Mouse (Mus musculus) heart, adult 2 months (tissue): ENCODE measurements around the gene Ttc26. TPM values are rescaled to one million over a fixed set of nuclear protein-coding genes. Genes with fewer than 3 reads are reported as not detected.
A peak's percentile ranks its signal among the peaks of the same experiment; 100 is the strongest.

ENCODE experiments used
- DNase-seq, 2 experiments: peaks; one replicate each; pipeline ENCODE4 v3.0.0; 2021
- H3K27ac ChIP-seq: fragments of 200-600 bp; 2 replicates; pipeline ENCODE4 v1.8.1; 2022
- H3K27me3 ChIP-seq: fragments of 200-500 bp; 2 replicates; pipeline ENCODE4 v1.6.1; 2012; ENCODE audit warnings: mild to moderate bottlenecking, low read length, inconsistent platforms, mixed read lengths; ENCODE audit not compliant: control insufficient read depth, insufficient read depth
- H3K36me3 ChIP-seq: fragments of 200-500 bp; 2 replicates; pipeline ENCODE4 v1.6.1; 2012; ENCODE audit warnings: low read length, inconsistent platforms; ENCODE audit not compliant: control insufficient read depth, insufficient read depth
- H3K4me1 ChIP-seq: fragments of 200-500 bp; 2 replicates; pipeline ENCODE4 v1.6.1; 2011; ENCODE audit warnings: low read length; ENCODE audit not compliant: control insufficient read depth, insufficient read depth
- H3K4me3 ChIP-seq: fragments of 200-600 bp; 2 replicates; pipeline ENCODE4 v1.8.1; 2022
- H3K79me2 ChIP-seq: fragments of 200-500 bp; replicated peaks from 2 replicates; pipeline ENCODE4 v1.6.1; 2012; ENCODE audit warnings: mild to moderate bottlenecking, inconsistent platforms, low read length, moderate library complexity, mixed read lengths; ENCODE audit not compliant: control insufficient read depth, insufficient read depth
- H3K9ac ChIP-seq: fragments of 200-500 bp; 2 replicates; pipeline ENCODE4 v1.6.1; 2012; ENCODE audit warnings: low read depth, mild to moderate bottlenecking, control low read depth, inconsistent platforms, low read length, mixed read lengths
- CTCF ChIP-seq: fragments of 200-600 bp; IDR thresholded peaks from 2 replicates; pipeline ENCODE4 v1.8.1; 2022; ENCODE audit warnings: antibody characterized with exemption, mild to moderate bottlenecking, moderate library complexity
- EP300 ChIP-seq: fragments of 200-500 bp; IDR thresholded peaks from 2 replicates; pipeline ENCODE4 v1.6.1; 2011; ENCODE audit warnings: low read depth, low read length, control low read depth; ENCODE audit not compliant: insufficient read depth
- POLR2A ChIP-seq: fragments of 200-500 bp; IDR thresholded peaks from 2 replicates; pipeline ENCODE4 v1.6.1; 2011; ENCODE audit warnings: mild to moderate bottlenecking, low read depth, low read length, control low read depth; ENCODE audit not compliant: insufficient read depth
- WGBS: fragments of 180-500 bp; shearing (Covaris S2); methylation state at CpG from one replicate; pipeline ENCODE4 v1.1.7; 2018; 5-methylcytosine and 5-hydroxymethylcytosine counted together
- intact Hi-C: fragments of 180-260 bp; cut with DNase I; formaldehyde crosslinking; loops from one replicate; pipeline ENCODE4 v1.15.1; 2025
- polyA plus RNA-seq: library from polyadenylated mRNA; depleted of rRNA; stranded (reverse); fragments of >200 nt; gene quantifications from 2 replicates; pipeline ENCODE4 v1.2.3, GENCODE M21; 2012; rRNA removed
- total RNA-seq, 2 experiments: library from RNA; stranded (reverse); gene quantifications; 2 replicates each; pipeline ENCODE4 v1.2.3; 2021

The Ttc26 gene
- total and polyA plus RNA-seq, 3 experiments, result 0.66 to 1.9 (median 1.7) TPM

DNA sequence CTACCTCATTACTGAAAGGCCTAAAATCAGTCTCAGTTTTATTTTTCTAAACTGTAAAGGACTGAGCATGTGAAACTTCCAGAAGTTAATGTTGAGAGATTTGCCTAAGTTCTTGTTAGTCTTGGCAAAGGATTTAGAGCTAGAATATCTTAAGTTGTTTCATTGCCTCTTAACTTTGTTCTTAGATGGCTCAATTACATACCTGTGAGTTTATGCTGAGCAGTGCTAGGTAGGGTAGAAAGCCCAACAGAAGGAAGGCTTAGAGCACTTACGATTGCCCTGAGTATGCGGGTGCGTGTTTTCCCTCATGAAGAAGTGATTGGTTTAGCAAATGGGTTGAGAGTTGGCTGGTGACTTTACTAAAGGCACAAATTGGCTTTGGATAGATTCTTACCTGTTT lies 76.8 kb downstream of the Ttc26 start:
- Histone ChIP-seq H3K79me2 (no peaks in the 10 kb centered on the region), H3K4me3 (no peak overlapping the region), H3K27ac (no peak overlapping the region), H3K27me3 (no peaks in the 10 kb centered on the region), H3K36me3 (no peaks in the 10 kb centered on the region), H3K9ac (no peak overlapping the region), H3K4me1 (no peaks in the 10 kb centered on the region)
- 97% methylated on average over 3 of the region's 3 CpGs for WGBS
- DNase-seq, result no peak
- intact Hi-C loops, result loop anchor here (2.0 kb wide), 1 partner anchor 43 kb away; no protein-coding TSS in a partner anchor
- TF ChIP-seq POLR2A (no peak), CTCF (no peak), EP300 (no peak)

DNA sequence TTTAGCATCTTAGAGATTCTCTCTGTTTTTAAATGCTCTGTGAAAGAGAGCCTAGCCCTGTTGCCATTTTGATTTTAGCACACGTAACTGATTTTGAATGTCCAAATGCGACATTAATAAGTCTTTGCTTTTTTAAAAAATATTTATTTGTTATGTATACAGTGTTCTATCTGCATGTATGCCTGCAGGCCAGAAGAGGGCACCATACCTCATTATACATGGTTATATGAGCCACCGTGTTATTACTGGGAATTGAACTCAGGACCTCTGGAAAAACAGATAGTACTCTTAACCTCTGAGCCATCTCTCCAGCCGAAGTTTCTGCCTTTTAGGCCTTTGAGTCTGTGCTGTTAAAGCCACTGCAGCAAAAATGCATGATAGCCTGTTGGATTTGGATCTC lies 88.3 kb downstream of the Ttc26 start:
- Histone ChIP-seq H3K4me3 (no peak overlapping the region), H3K79me2 (0 out of 2 replicates have a peak, but pooled peaks cover 1% of the 10 kb centered on the region), H3K27ac (no peak overlapping the region), H3K4me1 (no peaks in the 10 kb centered on the region; the same call in 1 of the 2 replicates), H3K36me3 (peaks cover 2% of the 10 kb centered on the region), H3K9ac (no peak overlapping the region), H3K27me3 (no peaks in the 10 kb centered on the region)
- DNase-seq, result no peak
- WGBS, result 81% methylated on average over 4 of the region's 4 CpGs
- TF ChIP-seq EP300, result no peak
- peak; percentile 69 for TF ChIP-seq CTCF
- intact Hi-C loops, result loop anchor here (10.0 kb wide), 1 partner anchor 55 kb away; no protein-coding TSS in a partner anchor

Other genes starting within 250 kb of the Ttc26 start
- gene D630045J12Rik, start 127.5 kb upstream of the Ttc26 start, total RNA-seq, result 1 to 10 TPM; 1.1 to 1.5 TPM
- gene D630045J12Rik, start 127.5 kb upstream of the Ttc26 start, polyA plus RNA-seq, result 0.78 and 1.5 TPM in 2 replicates
- 1 to 10 TPM; 1.0 to 1.6 TPM for gene Zc3hav1l, start 82.2 kb upstream of the Ttc26 start, total RNA-seq
- gene Zc3hav1l, start 82.2 kb upstream of the Ttc26 start, polyA plus RNA-seq, result 1.5 and 3.8 TPM in 2 replicates
- 10 to 100 TPM; 13.9 to 14.6 TPM for gene Zc3hav1, start 26.9 kb upstream of the Ttc26 start, total RNA-seq
- 7.9 and 11.2 TPM in 2 replicates for gene Zc3hav1, start 26.9 kb upstream of the Ttc26 start, polyA plus RNA-seq
- gene Ubn2, start 52.5 kb downstream of the Ttc26 start, total RNA-seq, result 10 to 100 TPM; 23.2 to 24.7 TPM
- 5.1 and 9.9 TPM in 2 replicates for gene Ubn2, start 52.5 kb downstream of the Ttc26 start, polyA plus RNA-seq
- 100 to 1,000 TPM; 221 to 266 TPM for gene Fmc1, start 152.0 kb downstream of the Ttc26 start, total RNA-seq
- 415 and 493 TPM in 2 replicates for gene Fmc1, start 152.0 kb downstream of the Ttc26 start, polyA plus RNA-seq
- 10 to 100 TPM; 91.7 to 99.9 TPM for gene Luc7l2, start 169.9 kb downstream of the Ttc26 start, total RNA-seq
- 28.1 and 45.7 TPM in 2 replicates for gene Luc7l2, start 169.9 kb downstream of the Ttc26 start, polyA plus RNA-seq